22 mouse cellular contexts compared by ENCODE assay signal in the genomic region with DNA sequence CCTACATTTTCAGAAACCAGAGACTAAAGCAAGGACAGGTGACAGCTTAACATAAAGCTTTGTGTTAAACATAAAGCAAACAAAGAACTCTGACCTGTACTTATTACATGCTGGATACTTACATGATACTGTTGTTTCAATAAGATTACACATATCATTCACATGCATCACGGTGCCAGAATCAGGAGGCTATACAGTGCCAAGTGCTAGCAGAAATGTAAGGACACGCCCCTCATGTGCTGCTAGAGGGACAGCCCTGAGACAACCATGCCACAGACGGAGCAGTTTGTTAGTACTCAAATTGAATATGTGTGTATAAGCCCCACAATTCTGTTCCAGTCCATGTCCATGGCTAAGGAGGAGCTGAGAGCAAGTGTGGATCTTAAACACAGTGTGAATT.
"Had no signal": no experiment of that assay in that cellular context is flagged by ENCODE, and none has a peak within 500 bp of the region (broad histone marks: within the 10 kb centered on the region; RNA-seq: fewer than 3 reads in every experiment).

No protein-coding gene starts in this region.

- DNase-seq: heart, postnatal 10 days; heart, postnatal 14 days; heart, postnatal 36 days; heart, postnatal 4 days; kidney, adult 11 months; kidney, adult 18-20 months; kidney, adult 2 months; kidney, adult 8-10 months; kidney, adult 9 months; kidney, postnatal 10 days; kidney, postnatal 14 days; kidney, postnatal 25 days; kidney, postnatal 36 days; kidney, postnatal 4 days; layer of hippocampus, adult 9-11 months; layer of hippocampus, postnatal 36 days had no signal

- ATAC-seq: hindbrain, embryonic 16.5 days; hindbrain, postnatal 0 days; inflammation-experienced regulatory T-cells, adult 6 months; intestine, embryonic 15.5 days; intestine, embryonic 16.5 days; intestine, postnatal 0 days had no signal
